Mouse (Mus musculus) stomach, embryonic 14.5 days (tissue): Measurements from ENCODE around the gene Gm17428. TPM values are rescaled to one million over a fixed set of nuclear protein-coding genes. Genes with fewer than 3 reads are reported as not detected.

Experiments used
- ATAC-seq: fragments of 200-750 bp; cut with Nextera tagmentation; 2 replicates; pipeline ENCODE4 v1.8.0; 2017; ENCODE audit warnings: low read depth, moderate TSS enrichment; ENCODE audit not compliant: insufficient number of reproducible peaks, insufficient read depth, low FRiP score
- H3K27ac ChIP-seq: fragments of 300-500 bp; sonication (generic); 2 replicates; pipeline ENCODE4 v1.5.1; 2014; ENCODE audit warnings: mild to moderate bottlenecking, low read length, moderate library complexity, mixed read lengths
- H3K27me3 ChIP-seq: fragments of 300-500 bp; sonication (generic); 2 replicates; pipeline ENCODE4 v1.6.1; 2014; ENCODE audit warnings: low read length, control low read depth, mixed read lengths; ENCODE audit not compliant: control insufficient read depth, insufficient read depth
- H3K36me3 ChIP-seq: fragments of 300-500 bp; sonication (generic); 2 replicates; pipeline ENCODE4 v1.6.1; 2014; ENCODE audit warnings: mild to moderate bottlenecking, control low read depth, low read length, moderate library complexity, mixed read lengths; ENCODE audit not compliant: control insufficient read depth, insufficient read depth
- H3K4me1 ChIP-seq: fragments of 300-500 bp; sonication (generic); 2 replicates; pipeline ENCODE4 v1.6.1; 2014; ENCODE audit warnings: low read length, control low read depth, mixed read lengths; ENCODE audit not compliant: control insufficient read depth, insufficient read depth
- H3K4me2 ChIP-seq: fragments of 300-500 bp; sonication (generic); replicated peaks from 2 replicates; pipeline ENCODE4 v1.6.1; 2014; ENCODE audit warnings: low read depth, low read length, control low read depth
- H3K4me3 ChIP-seq: fragments of 300-500 bp; sonication (generic); 2 replicates; pipeline ENCODE4 v1.5.1; 2014; ENCODE audit warnings: low read depth, low read length, control low read depth
- H3K9ac ChIP-seq: fragments of 300-500 bp; sonication (generic); replicated peaks from 2 replicates; pipeline ENCODE4 v1.6.1; 2014; ENCODE audit warnings: low read depth, mild to moderate bottlenecking, control low read depth, low read length, moderate library complexity, mixed read lengths
- H3K9me3 ChIP-seq: fragments of 300-500 bp; sonication (generic); 2 replicates; pipeline ENCODE4 v1.6.1; 2016; ENCODE audit warnings: low read depth, low read length, control low read depth; ENCODE audit not compliant: control insufficient read depth
- WGBS: fragments of 180-500 bp; shearing (Covaris S2); extraction: QIAGEN DNeasy Blood & Tissue Kit; methylation state at CpG from one replicate; pipeline ENCODE4 v1.1.7; 2014; 5-methylcytosine and 5-hydroxymethylcytosine counted together
- polyA plus RNA-seq: library from polyadenylated mRNA; unstranded; fragments of >200 nt; fragmentation: Nextera tagmentation; extraction: Ambion mirVana; gene quantifications from 2 replicates; pipeline ENCODE4 v1.2.1, GENCODE M21; 2014

The Gm17428 gene
- polyA plus RNA-seq, 1 experiment from 2014 or later: not detected

GRCm38 (mm10) chr14:54938431-54939219 lies 38.1 kb upstream of the Gm17428 start:
- WGBS: 76% methylated on average over 15 of the region's 15 CpGs
- H3K9me3 ChIP-seq: no peaks in the 10 kb centered on the region
- H3K36me3 ChIP-seq: no peaks in the 10 kb centered on the region
- no peak overlapping the region for H3K9ac ChIP-seq
- H3K27me3 ChIP-seq: no peaks in the 10 kb centered on the region
- no peaks in the 10 kb centered on the region for H3K4me1 ChIP-seq
- no peak overlapping the region for H3K4me3 ChIP-seq
- H3K4me2 ChIP-seq: no peak overlapping the region
- no peak for ATAC-seq
- H3K27ac ChIP-seq: no peak overlapping the region

GRCm38 (mm10) chr14:54939434-54940175 lies 37.1 kb upstream of the Gm17428 start:
- Histone ChIP-seq H3K9me3 (no peaks in the 10 kb centered on the region), H3K4me3 (no peak overlapping the region), H3K9ac (no peak overlapping the region), H3K36me3 (no peaks in the 10 kb centered on the region), H3K27ac (no peak overlapping the region), H3K27me3 (no peaks in the 10 kb centered on the region), H3K4me1 (no peaks in the 10 kb centered on the region), H3K4me2 (no peak overlapping the region)
- ATAC-seq: no peak
- 46% methylated on average over 12 of the region's 12 CpGs for WGBS

DNA sequence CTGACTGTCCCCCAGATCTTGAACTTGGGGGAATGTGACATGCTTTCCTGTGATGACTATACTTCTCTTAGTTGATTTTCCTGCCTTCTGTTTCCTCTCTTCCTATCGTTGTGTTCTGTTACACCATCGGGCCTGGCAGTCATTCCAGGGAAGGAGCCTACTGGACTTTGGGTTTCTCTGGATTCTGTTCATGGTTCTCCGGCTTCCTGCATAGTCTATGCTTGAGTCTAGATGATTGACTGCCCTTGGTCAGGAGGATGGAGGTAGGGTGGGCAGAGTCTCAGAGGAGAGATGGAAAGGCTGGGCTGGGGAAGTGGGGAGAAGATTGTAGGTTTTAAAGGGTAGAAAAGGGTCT lies 36.6 kb upstream of the Gm17428 start:
- Histone ChIP-seq H3K4me2 (no peak overlapping the region), H3K4me1 (no peaks in the 10 kb centered on the region), H3K4me3 (no peak overlapping the region), H3K36me3 (no peaks in the 10 kb centered on the region), H3K27ac (no peak overlapping the region), H3K9ac (no peak overlapping the region), H3K27me3 (no peaks in the 10 kb centered on the region), H3K9me3 (no peaks in the 10 kb centered on the region)
- no peak for ATAC-seq
- 66% methylated on average over 3 of the region's 3 CpGs for WGBS

- Histone ChIP-seq H3K36me3 (no peaks in the 10 kb centered on the region), H3K9me3 (no peaks in the 10 kb centered on the region), H3K9ac (no peak overlapping the region), H3K27ac (no peak overlapping the region), H3K4me1 (no peaks in the 10 kb centered on the region), H3K4me3 (no peak overlapping the region), H3K27me3 (no peaks in the 10 kb centered on the region), H3K4me2 (no peak overlapping the region)
- no peak for ATAC-seq
- WGBS: 59% methylated on average over 13 of the region's 13 CpGs
Measured at GRCm38 (mm10) chr14:54941024-54941978, 35.4 kb upstream of the Gm17428 start.

GRCm38 (mm10) chr14:54942479-54942878 lies 34.3 kb upstream of the Gm17428 start:
- no peak overlapping the region for H3K4me3 ChIP-seq
- H3K9me3 ChIP-seq: no peaks in the 10 kb centered on the region
- no peaks in the 10 kb centered on the region for H3K36me3 ChIP-seq
- H3K4me2 ChIP-seq: no peak overlapping the region
- ATAC-seq: no peak
- H3K9ac ChIP-seq: no peak overlapping the region
- WGBS: 83% methylated on average over 8 of the region's 8 CpGs
- H3K4me1 ChIP-seq: no peaks in the 10 kb centered on the region
- H3K27me3 ChIP-seq: no peaks in the 10 kb centered on the region
- no peak overlapping the region for H3K27ac ChIP-seq

- no peak for ATAC-seq
- WGBS: 97% methylated on average over 7 of the region's 7 CpGs
- no peak overlapping the region for H3K27ac ChIP-seq
- H3K27me3 ChIP-seq: no peaks in the 10 kb centered on the region
- no peaks in the 10 kb centered on the region for H3K9me3 ChIP-seq
- H3K4me3 ChIP-seq: no peak overlapping the region
- H3K4me2 ChIP-seq: no peak overlapping the region
- H3K4me1 ChIP-seq: no peaks in the 10 kb centered on the region
- H3K36me3 ChIP-seq: no peaks in the 10 kb centered on the region
- no peak overlapping the region for H3K9ac ChIP-seq
Measured at GRCm38 (mm10) chr14:54943971-54944370, 32.8 kb upstream of the Gm17428 start.

- no peak for ATAC-seq
- H3K36me3 ChIP-seq: no peaks in the 10 kb centered on the region
- H3K27me3 ChIP-seq: no peaks in the 10 kb centered on the region
- no peaks in the 10 kb centered on the region for H3K4me1 ChIP-seq
- no peak overlapping the region for H3K9ac ChIP-seq
- H3K4me2 ChIP-seq: no peak overlapping the region
- no peak overlapping the region for H3K27ac ChIP-seq
- no peaks in the 10 kb centered on the region for H3K9me3 ChIP-seq
- WGBS: 60% methylated on average over 2 of the region's 2 CpGs
- H3K4me3 ChIP-seq: no peak overlapping the region
Measured at GRCm38 (mm10) chr14:54944939-54945338, 31.8 kb upstream of the Gm17428 start.

GRCm38 (mm10) chr14:54945975-54946704 lies 30.6 kb upstream of the Gm17428 start:
- no peaks in the 10 kb centered on the region for H3K36me3 ChIP-seq
- H3K4me1 ChIP-seq: no peaks in the 10 kb centered on the region
- no peak overlapping the region for H3K9ac ChIP-seq
- WGBS: 78% methylated on average over 19 of the region's 19 CpGs
- no peak overlapping the region for H3K4me2 ChIP-seq
- no peak overlapping the region for H3K27ac ChIP-seq
- no peak for ATAC-seq
- H3K4me3 ChIP-seq: no peak overlapping the region
- no peaks in the 10 kb centered on the region for H3K27me3 ChIP-seq
- H3K9me3 ChIP-seq: no peaks in the 10 kb centered on the region
